Mouse (Mus musculus) regulatory T cell (primary cell): ENCODE measurements around the gene Mgll.

Source experiments
- in situ Hi-C: fragments of 300-600 bp; cut with MboI, MseI; formaldehyde crosslinking; loops from one replicate; pipeline ENCODE4 v1.15.1; 2025; ENCODE audit warnings: high pct_unique_total_duplicates

Mgll gene

GRCm38 (mm10) chr6:88800191-88800590 lies 76.0 kb downstream of the Mgll start:
- in situ Hi-C loops, result loop anchor here (5.0 kb wide), 1 partner anchor 58 kb away; no protein-coding TSS in a partner anchor

- in situ Hi-C loops, result loop anchor here (5.0 kb wide), 1 partner anchor 58 kb away; no protein-coding TSS in a partner anchor
Observed at GRCm38 (mm10) chr6:88800735-88801134, 76.5 kb downstream of the Mgll start.

- in situ Hi-C loops, result loop anchor here (5.0 kb wide), 1 partner anchor 61 kb away; no protein-coding TSS in a partner anchor
Observed at GRCm38 (mm10) chr6:88803051-88803450, 78.8 kb downstream of the Mgll start.

- in situ Hi-C loops, result loop anchor here (5.0 kb wide), 1 partner anchor 62 kb away; no protein-coding TSS in a partner anchor
Observed at GRCm38 (mm10) chr6:88803957-88804695, 79.9 kb downstream of the Mgll start.

- in situ Hi-C loops, result loop anchor here (5.0 kb wide), 1 partner anchor 63 kb away; no protein-coding TSS in a partner anchor
Observed at GRCm38 (mm10) chr6:88804966-88805577, 80.9 kb downstream of the Mgll start.

- in situ Hi-C loops, result no loop called here
Observed at GRCm38 (mm10) chr6:88809091-88810037, 85.2 kb downstream of the Mgll start.

GRCm38 (mm10) chr6:88810291-88810690 lies 86.1 kb downstream of the Mgll start:
- in situ Hi-C loops, result no loop called here

- in situ Hi-C loops, result no loop called here
Observed at GRCm38 (mm10) chr6:88811396-88811795, 87.2 kb downstream of the Mgll start.

GRCm38 (mm10) chr6:88811880-88812400 lies 87.7 kb downstream of the Mgll start:
- in situ Hi-C loops, result no loop called here

GRCm38 (mm10) chr6:88812886-88813285 lies 88.7 kb downstream of the Mgll start:
- in situ Hi-C loops, result no loop called here

- in situ Hi-C loops, result no loop called here
Observed at GRCm38 (mm10) chr6:88813832-88814231, 89.6 kb downstream of the Mgll start.

GRCm38 (mm10) chr6:88815036-88815435 lies 90.8 kb downstream of the Mgll start:
- in situ Hi-C loops, result no loop called here

GRCm38 (mm10) chr6:88815489-88815888 lies 91.3 kb downstream of the Mgll start:
- in situ Hi-C loops, result no loop called here

- in situ Hi-C loops, result no loop called here
Observed at GRCm38 (mm10) chr6:88816913-88817312, 92.7 kb downstream of the Mgll start.

- in situ Hi-C loops, result no loop called here
Observed at GRCm38 (mm10) chr6:88820853-88821252, 96.6 kb downstream of the Mgll start.

GRCm38 (mm10) chr6:88821294-88821693 lies 97.1 kb downstream of the Mgll start:
- in situ Hi-C loops, result no loop called here

GRCm38 (mm10) chr6:88821901-88822300 lies 97.7 kb downstream of the Mgll start:
- in situ Hi-C loops, result no loop called here

GRCm38 (mm10) chr6:88824183-88824582 lies 100.0 kb downstream of the Mgll start:
- in situ Hi-C loops, result no loop called here

GRCm38 (mm10) chr6:88826088-88826487 lies 101.9 kb downstream of the Mgll start:
- in situ Hi-C loops, result no loop called here

- in situ Hi-C loops, result no loop called here
Observed at GRCm38 (mm10) chr6:88826545-88826944, 102.3 kb downstream of the Mgll start.

- in situ Hi-C loops, result no loop called here
Observed at GRCm38 (mm10) chr6:88826965-88827364, 102.8 kb downstream of the Mgll start.
